Mouse (Mus musculus): ENCODE data around the gene Eif5.
"Not testable (repeated sequence)": the region's sequence is repeated elsewhere in the genome, so short reads cannot be mapped to it uniquely, and the experiment has no call there.

The Eif5 gene

GRCm38 (mm10) chr12:111537796-111538291 is at the start of gene Eif5:
Gene Eif5, plus strand, starts transcription at chr12:111538016.
- peak; percentile 99 for DNase-seq (ENCODE audit: low read depth, low spot score)

GRCm38 (mm10) chr12:111489261-111489865 is 48.5 kb upstream of the Eif5 start:
- DNase-seq (ENCODE audit: low read depth, low spot score) = no peak

GRCm38 (mm10) chr12:111494931-111495330 is 42.9 kb upstream of the Eif5 start:
- DNase-seq (ENCODE audit: low read depth, low spot score) = no peak

GRCm38 (mm10) chr12:111497076-111497475 is 40.7 kb upstream of the Eif5 start:
- peak; percentile 89 for DNase-seq (ENCODE audit: low read depth, low spot score)

GRCm38 (mm10) chr12:111499617-111500016 is 38.2 kb upstream of the Eif5 start:
- no peak for DNase-seq (ENCODE audit: low read depth, low spot score)

- DNase-seq (ENCODE audit: low read depth, low spot score) = peak; percentile 94
These were observed 37.1 kb upstream of the Eif5 start for GRCm38 (mm10) chr12:111500725-111501124.

GRCm38 (mm10) chr12:111503063-111503567 is 34.7 kb upstream of the Eif5 start:
- peak; percentile 60 for DNase-seq (ENCODE audit: low read depth, low spot score)

GRCm38 (mm10) chr12:111503571-111503970 is 34.2 kb upstream of the Eif5 start:
- DNase-seq (ENCODE audit: low read depth, low spot score) = peak; percentile 73

- DNase-seq (ENCODE audit: low read depth, low spot score) = peak; percentile 89
These were observed 32.9 kb upstream of the Eif5 start for GRCm38 (mm10) chr12:111504904-111505303.

- peak; percentile 43 for DNase-seq (ENCODE audit: low read depth, low spot score)
These were observed 30.8 kb upstream of the Eif5 start for GRCm38 (mm10) chr12:111507001-111507400.

- DNase-seq (ENCODE audit: low read depth, low spot score) = no peak
These were observed 29.9 kb upstream of the Eif5 start for GRCm38 (mm10) chr12:111507962-111508361.

- DNase-seq (ENCODE audit: low read depth, low spot score) = not testable (repeated sequence)
These were observed 29.4 kb upstream of the Eif5 start for GRCm38 (mm10) chr12:111508438-111508837.

GRCm38 (mm10) chr12:111512572-111513063 is 25.2 kb upstream of the Eif5 start:
- DNase-seq (ENCODE audit: low read depth, low spot score) = peak; percentile 66

GRCm38 (mm10) chr12:111513673-111514072 is 24.1 kb upstream of the Eif5 start:
- no peak for DNase-seq (ENCODE audit: low read depth, low spot score)

GRCm38 (mm10) chr12:111514231-111514792 is 23.5 kb upstream of the Eif5 start:
- DNase-seq (ENCODE audit: low read depth, low spot score) = no peak

- DNase-seq (ENCODE audit: low read depth, low spot score) = peak; percentile 36
These were observed 22.8 kb upstream of the Eif5 start for GRCm38 (mm10) chr12:111514874-111515649.

- no peak for DNase-seq (ENCODE audit: low read depth, low spot score)
These were observed 21.9 kb upstream of the Eif5 start for GRCm38 (mm10) chr12:111515920-111516319.

- DNase-seq (ENCODE audit: low read depth, low spot score) = no peak
These were observed 21.0 kb upstream of the Eif5 start for GRCm38 (mm10) chr12:111516826-111517225.

- DNase-seq (ENCODE audit: low read depth, low spot score) = no peak
These were observed 19.9 kb upstream of the Eif5 start for GRCm38 (mm10) chr12:111517901-111518300.

- DNase-seq (ENCODE audit: low read depth, low spot score) = no peak
These were observed 19.4 kb upstream of the Eif5 start for GRCm38 (mm10) chr12:111518391-111518790.

- no peak for DNase-seq (ENCODE audit: low read depth, low spot score)
These were observed 18.0 kb upstream of the Eif5 start for GRCm38 (mm10) chr12:111519821-111520220.

GRCm38 (mm10) chr12:111520994-111521393 is 16.8 kb upstream of the Eif5 start:
- no peak for DNase-seq (ENCODE audit: low read depth, low spot score)
